In genomic region chr17:50215104-50215503, GRCm38 (mm10) we compare ENCODE assay signal across 24 mouse cellular contexts. TPM values are rescaled to one million over a fixed set of nuclear protein-coding genes. Genes with fewer than 3 reads are reported as not detected.
DNase-seq lines count a peak whose midpoint lies in the region; TF ChIP-seq lines count a peak whose summit lies in the region.
"Had no signal": no experiment of that assay in that cellular context is flagged by ENCODE, and none has a peak within 500 bp of the region (broad histone marks: within the 10 kb centered on the region; RNA-seq: fewer than 3 reads in every experiment).

No protein-coding gene starts in this region.

- H3K27ac ChIP-seq in heart, adult 2 months: no peak overlapping the region
- H3K27ac ChIP-seq in MEL (ENCODE audit: control insufficient read depth, low read depth, low read length): no peak overlapping the region
- no peak overlapping the region for H3K27ac ChIP-seq in gastrocnemius, adult 2 months
- H3K27ac ChIP-seq: embryonic facial prominence, embryonic 12.5 days; hindbrain, embryonic 10.5 days; hindbrain, postnatal 0 days; intestine, embryonic 15.5 days; limb, embryonic 10.5 days; limb, embryonic 15.5 days; liver, embryonic 13.5 days had no signal

- no peak for TF ChIP-seq POLR2A in heart, adult 2 months (IDR thresholded peaks at IDR 0.05; ENCODE audit: insufficient read depth, low read depth, low read length)
- TF ChIP-seq POLR2A in MEL (IDR thresholded peaks at IDR 0.05; ENCODE audit: control insufficient read depth in 1 of 2, insufficient read depth in 1 of 2, low read depth in 1 of 2, low read length in 2 of 2, poor library complexity in 1 of 2): no peak

- DNase-seq in heart, adult 11 months: peak; percentile 86
- DNase-seq in heart, adult 2 months: no peak
- DNase-seq in 416B (ENCODE audit: low read depth): peak; percentile 67
- DNase-seq in MEL (ENCODE audit: low read depth, low spot score): peak; percentile 46
- DNase-seq in lung, postnatal 10 days: peak; percentile 27
- DNase-seq in gastrocnemius, adult 2 months: no peak
- no peak for DNase-seq in right cerebral cortex, postnatal 10 days (ENCODE audit: low spot score in 2 of 2)
- DNase-seq in right cerebral cortex, postnatal 14 days: no peak
- DNase-seq: cerebellum, adult 11-12 months; cerebellum, postnatal 36 days; embryo, embryonic 11 days; gastrocnemius, postnatal 36 days; kidney, adult 2 months; kidney, postnatal 4 days; liver, embryonic 13.5 days; right cerebral cortex, postnatal 4 days; thymus, postnatal 4 days had no signal

- no peaks in the 10 kb centered on the region for H3K4me1 ChIP-seq in heart, adult 2 months (ENCODE audit: control insufficient read depth, insufficient read depth, low read length)
- peaks cover 13 to 40% of the 10 kb centered on the region in 2 experiments for H3K4me1 ChIP-seq in MEL (ENCODE audit: control insufficient read depth in 1 of 2, insufficient read depth in 2 of 2, low read length in 2 of 2)
- H3K4me1 ChIP-seq: embryonic facial prominence, embryonic 12.5 days; hindbrain, embryonic 10.5 days; intestine, embryonic 15.5 days; limb, embryonic 10.5 days; limb, embryonic 15.5 days; liver, embryonic 13.5 days had no signal

- no peaks in the 10 kb centered on the region for H3K79me2 ChIP-seq in heart, adult 2 months (replicated peaks; ENCODE audit: control insufficient read depth, insufficient read depth, low read length)
- H3K79me2 ChIP-seq in MEL (ENCODE audit: control insufficient read depth, insufficient read depth, low read length, poor library complexity): no peaks in the 10 kb centered on the region; the same call in 1 of the 2 replicates

- WGBS in heart, adult 2 months: 65% methylated on average over 6 of the region's 6 CpGs

- H3K9ac ChIP-seq in heart, adult 2 months (ENCODE audit: low read depth, low read length): no peak overlapping the region
- no peak overlapping the region for H3K9ac ChIP-seq in MEL (ENCODE audit: control insufficient read depth, low read depth, low read length, poor library complexity, severe bottlenecking)
- H3K9ac ChIP-seq: embryonic facial prominence, embryonic 12.5 days; intestine, embryonic 15.5 days; limb, embryonic 15.5 days; liver, embryonic 13.5 days had no signal

- no peak for TF ChIP-seq RAD21 in MEL (IDR thresholded peaks at IDR 0.05; ENCODE audit: low read depth, low read length)

- H3K27me3 ChIP-seq in heart, adult 2 months (ENCODE audit: control insufficient read depth, insufficient read depth, low read length): no peaks in the 10 kb centered on the region
- no peaks in the 10 kb centered on the region for H3K27me3 ChIP-seq in MEL (ENCODE audit: control insufficient read depth in 1 of 2, insufficient read depth in 2 of 2, low read length in 2 of 2)
- H3K27me3 ChIP-seq: CH12.LX; embryonic facial prominence, embryonic 12.5 days; intestine, embryonic 15.5 days; limb, embryonic 15.5 days; liver, embryonic 13.5 days had no signal

- intact Hi-C loops in heart, adult 2 months (cut with DNase I): no loop called here
- intact Hi-C loops in gastrocnemius, adult 2 months (cut with DNase I): no loop called here

- no peaks in the 10 kb centered on the region; the same call in 1 of the 2 replicates for H3K9me3 ChIP-seq in MEL (replicated peaks; ENCODE audit: insufficient read depth, low read length)
- H3K9me3 ChIP-seq: embryonic facial prominence, embryonic 12.5 days; hindbrain, embryonic 10.5 days; intestine, embryonic 15.5 days; limb, embryonic 10.5 days; limb, embryonic 15.5 days; liver, embryonic 13.5 days had no signal

- no peaks in the 10 kb centered on the region for H3K36me3 ChIP-seq in heart, adult 2 months (ENCODE audit: control insufficient read depth, insufficient read depth, low read length)
- H3K36me3 ChIP-seq in MEL (ENCODE audit: control insufficient read depth in 1 of 2, insufficient read depth in 2 of 2, low read length in 2 of 2): peaks cover 0 to 15% of the 10 kb centered on the region in 2 experiments; a peak in 2 of 4 replicates
- H3K36me3 ChIP-seq: embryonic facial prominence, embryonic 12.5 days; hindbrain, embryonic 10.5 days; intestine, embryonic 15.5 days; limb, embryonic 10.5 days; limb, embryonic 15.5 days; liver, embryonic 13.5 days had no signal

- H3K4me3 ChIP-seq in heart, adult 2 months: no peak overlapping the region
- H3K4me3 ChIP-seq in MEL (ENCODE audit: control insufficient read depth in 1 of 2, insufficient read depth in 1 of 2, low read depth in 2 of 2, low read length in 2 of 2): no peak overlapping the region
- H3K4me3 ChIP-seq in gastrocnemius, adult 2 months: no peak overlapping the region
- H3K4me3 ChIP-seq: embryonic facial prominence, embryonic 12.5 days; hindbrain, embryonic 10.5 days; intestine, embryonic 15.5 days; limb, embryonic 10.5 days; limb, embryonic 15.5 days; liver, embryonic 13.5 days had no signal

- TF ChIP-seq EP300 in heart, adult 2 months (IDR thresholded peaks at IDR 0.05; ENCODE audit: insufficient read depth, low read depth, low read length): no peak
- no peak for TF ChIP-seq EP300 in MEL (IDR thresholded peaks at IDR 0.05; ENCODE audit: low read depth in 1 of 2, low read length in 2 of 2)

- no peak for TF ChIP-seq CTCF in heart, adult 2 months (IDR thresholded peaks at IDR 0.05)
- TF ChIP-seq CTCF in MEL (IDR thresholded peaks at IDR 0.05 in 2 of 3, conservative IDR thresholded peaks at IDR 0.05 in 1 of 3; ENCODE audit: control insufficient read depth in 1 of 3, insufficient read depth in 1 of 3, low read depth in 2 of 3, low read length in 3 of 3, poor library complexity in 1 of 3, severe bottlenecking in 1 of 3): no peak
- no peak for TF ChIP-seq CTCF in gastrocnemius, adult 2 months (IDR thresholded peaks at IDR 0.05)

TF ChIP-seq in MEL, 35 proteins besides CTCF, POLR2A, EP300 and RAD21:
- no peak for TF ChIP-seq E2F4 (IDR thresholded peaks at IDR 0.05; ENCODE audit: borderline replicate concordance, low read depth, low read length)
- no peak for TF ChIP-seq BHLHE40 (IDR thresholded peaks at IDR 0.05; ENCODE audit: borderline replicate concordance, low read depth, low read length)
- TF ChIP-seq ZC3H11A (IDR thresholded peaks at IDR 0.05; ENCODE audit: low read depth, low read length): no peak
- no peak for TF ChIP-seq MAZ (IDR thresholded peaks at IDR 0.05; ENCODE audit: low read depth, low read length)
- no peak for TF ChIP-seq HCFC1 (IDR thresholded peaks at IDR 0.05; ENCODE audit: low read depth, low read length)
- TF ChIP-seq KAT2A (conservative IDR thresholded peaks at IDR 0.05; ENCODE audit: low read depth, low read length): no peak

RNA-seq across cellular contexts. Expression of gene Rftn1, which starts 24.6 kb away (rescaled TPM):
- total RNA-seq in heart, adult 2 months (2021): 10 to 100 TPM; 49.4 to 50.5 TPM
- polyA plus RNA-seq in heart, adult 2 months (2012; rRNA removed): 41.5 and 46.2 TPM in 2 replicates
- total RNA-seq in MEL (2012; rRNA removed): 69.1 and 70.2 TPM in 2 replicates
- polyA plus RNA-seq in MEL (2012; ENCODE audit: insufficient read depth in 1 of 2, insufficient read length in 2 of 2, low read depth in 1 of 2, low replicate concordance in 2 of 2, missing spikeins in 1 of 2): 10 to 100 TPM in 1 of 2 experiments, not detected in 1; 76.1 TPM
- total RNA-seq in gastrocnemius, adult 2 months (2021): 10 to 100 TPM; 11.4 to 16.9 TPM

Comparison
In these comparisons a context has a peak if more than half of its experiments do, and no peak if none do; other contexts are left out.
1. DNase-seq: peak in heart, adult 11 months (single experiment), 416B (single experiment), MEL (single experiment) and lung, postnatal 10 days (single experiment); none in heart, adult 2 months (0 of 2), gastrocnemius, adult 2 months (single experiment), right cerebral cortex, postnatal 10 days (0 of 2) and right cerebral cortex, postnatal 14 days (single experiment).